Mouse (Mus musculus): ENCODE results near the gene Yeats2. TPM values are rescaled to one million over a fixed set of nuclear protein-coding genes. Genes with fewer than 3 reads are reported as not detected.
A peak's percentile ranks its signal among the peaks of the same experiment; 100 is the strongest.

Yeats2 gene
- total and polyA plus RNA-seq, 2 experiments from 2014 or later = 11.4 to 48.6 TPM

- peak; percentile 73 for TF ChIP-seq CTCF (IDR thresholded peaks at IDR 0.05; ENCODE audit: low read depth)
- Histone ChIP-seq H3K4me3 (ENCODE audit: low read length) (no peak overlapping the region), H3K4me2 (ENCODE audit: low read depth, low read length) (no peak overlapping the region), H3K36me3 (ENCODE audit: insufficient read depth, low read length) (peaks cover 61% of the 10 kb centered on the region), H3K27me3 (ENCODE audit: insufficient read depth, low read length) (no peaks in the 10 kb centered on the region), H3K4me1 (ENCODE audit: insufficient read depth, low read length) (no peaks in the 10 kb centered on the region), H3K9ac (replicated peaks; ENCODE audit: low read length) (no peak overlapping the region), H3K27ac (no peak overlapping the region), H3K9me3 (ENCODE audit: low read length) (no peaks in the 10 kb centered on the region)
- 90% methylated on average over 3 of the region's 3 CpGs for WGBS
- ATAC-seq = peak; percentile 61
- DNase-seq (ENCODE audit: low spot score) = peak; percentile 74
Observed at GRCm38 (mm10) chr16:20213591-20214226, 72.8 kb downstream of the Yeats2 start.

GRCm38 (mm10) chr16:20222726-20223125, 81.9 kb downstream of the Yeats2 start:
- Histone ChIP-seq H3K27me3 (ENCODE audit: insufficient read depth, low read length) (no peaks in the 10 kb centered on the region), H3K4me3 (ENCODE audit: low read length) (no peak overlapping the region), H3K9ac (replicated peaks; ENCODE audit: low read length) (no peak overlapping the region), H3K4me1 (ENCODE audit: insufficient read depth, low read length) (no peaks in the 10 kb centered on the region), H3K4me2 (ENCODE audit: low read depth, low read length) (no peak overlapping the region), H3K27ac (no peak overlapping the region), H3K36me3 (ENCODE audit: insufficient read depth, low read length) (peaks cover 53% of the 10 kb centered on the region), H3K9me3 (ENCODE audit: low read length) (no peaks in the 10 kb centered on the region)
- TF ChIP-seq CTCF (IDR thresholded peaks at IDR 0.05; ENCODE audit: low read depth) = no peak
- no peak for DNase-seq (ENCODE audit: low spot score)
- WGBS = 99% methylated on average over 6 of the region's 6 CpGs
- ATAC-seq = no peak

- Histone ChIP-seq H3K27ac (no peak overlapping the region), H3K4me2 (ENCODE audit: low read depth, low read length) (no peak overlapping the region), H3K4me3 (ENCODE audit: low read length) (no peak overlapping the region), H3K9me3 (ENCODE audit: low read length) (no peaks in the 10 kb centered on the region), H3K36me3 (ENCODE audit: insufficient read depth, low read length) (peaks cover 54% of the 10 kb centered on the region), H3K27me3 (ENCODE audit: insufficient read depth, low read length) (no peaks in the 10 kb centered on the region), H3K9ac (replicated peaks; ENCODE audit: low read length) (no peak overlapping the region), H3K4me1 (ENCODE audit: insufficient read depth, low read length) (no peaks in the 10 kb centered on the region)
- DNase-seq (ENCODE audit: low spot score) (no peak), ATAC-seq (no peak)
- WGBS = 93% methylated on average over 4 of the region's 4 CpGs
- no peak for TF ChIP-seq CTCF (IDR thresholded peaks at IDR 0.05; ENCODE audit: low read depth)
Observed at GRCm38 (mm10) chr16:20226676-20227075, 85.8 kb downstream of the Yeats2 start.

GRCm38 (mm10) chr16:20227504-20227903, 86.6 kb downstream of the Yeats2 start:
- Histone ChIP-seq H3K9ac (replicated peaks; ENCODE audit: low read length) (no peak overlapping the region), H3K27me3 (ENCODE audit: insufficient read depth, low read length) (no peaks in the 10 kb centered on the region), H3K4me2 (ENCODE audit: low read depth, low read length) (no peak overlapping the region), H3K4me3 (ENCODE audit: low read length) (no peak overlapping the region), H3K36me3 (ENCODE audit: insufficient read depth, low read length) (peaks cover 48% of the 10 kb centered on the region), H3K4me1 (ENCODE audit: insufficient read depth, low read length) (no peaks in the 10 kb centered on the region), H3K27ac (no peak overlapping the region), H3K9me3 (ENCODE audit: low read length) (no peaks in the 10 kb centered on the region)
- peak; percentile 17; the same call in 1 of the 2 replicates for TF ChIP-seq CTCF (IDR thresholded peaks at IDR 0.05; ENCODE audit: low read depth)
- ATAC-seq = no peak
- no peak for DNase-seq (ENCODE audit: low spot score)
- whole genome bisulfite sequencing = 86% methylated on average over 6 of the region's 6 CpGs

- H3K4me1 ChIP-seq (ENCODE audit: insufficient read depth, low read length) = no peaks in the 10 kb centered on the region
- no peaks in the 10 kb centered on the region for H3K27me3 ChIP-seq (ENCODE audit: insufficient read depth, low read length)
- no peaks in the 10 kb centered on the region for H3K9me3 ChIP-seq (ENCODE audit: low read length)
- WGBS = 93% methylated on average over 5 of the region's 5 CpGs
- H3K36me3 ChIP-seq (ENCODE audit: insufficient read depth, low read length) = peaks cover 45% of the 10 kb centered on the region
- H3K27ac ChIP-seq = no peak overlapping the region
- H3K9ac ChIP-seq (replicated peaks; ENCODE audit: low read length) = no peak overlapping the region
- TF ChIP-seq CTCF (IDR thresholded peaks at IDR 0.05; ENCODE audit: low read depth) = no peak
- DNase-seq (ENCODE audit: low spot score) (no peak), ATAC-seq (no peak)
- no peak overlapping the region for H3K4me2 ChIP-seq (ENCODE audit: low read depth, low read length)
- no peak overlapping the region for H3K4me3 ChIP-seq (ENCODE audit: low read length)
Observed at GRCm38 (mm10) chr16:20228167-20228566, 87.3 kb downstream of the Yeats2 start.

GRCm38 (mm10) chr16:20234406-20234805, 93.5 kb downstream of the Yeats2 start:
- Histone ChIP-seq H3K4me2 (ENCODE audit: low read depth, low read length) (no peak overlapping the region), H3K4me1 (ENCODE audit: insufficient read depth, low read length) (peaks cover 13% of the 10 kb centered on the region), H3K27me3 (ENCODE audit: insufficient read depth, low read length) (no peaks in the 10 kb centered on the region), H3K9me3 (ENCODE audit: low read length) (no peaks in the 10 kb centered on the region), H3K36me3 (ENCODE audit: insufficient read depth, low read length) (peaks cover 33% of the 10 kb centered on the region), H3K9ac (replicated peaks; ENCODE audit: low read length) (no peak overlapping the region), H3K4me3 (ENCODE audit: low read length) (no peak overlapping the region), H3K27ac (peak overlapping the region; percentile 41)
- no peak for DNase-seq (ENCODE audit: low spot score)
- TF ChIP-seq CTCF (IDR thresholded peaks at IDR 0.05; ENCODE audit: low read depth) = no peak
- 60% methylated on average over 4 of the region's 4 CpGs for WGBS
- ATAC-seq = no peak

- no peak overlapping the region for H3K4me3 ChIP-seq (ENCODE audit: low read length)
- H3K27me3 ChIP-seq (ENCODE audit: insufficient read depth, low read length) = no peaks in the 10 kb centered on the region
- H3K27ac ChIP-seq = peak overlapping the region; percentile 77
- no peak for TF ChIP-seq CTCF (IDR thresholded peaks at IDR 0.05; ENCODE audit: low read depth)
- H3K9ac ChIP-seq (replicated peaks; ENCODE audit: low read length) = no peak overlapping the region
- ATAC-seq (peak; percentile 76), DNase-seq (ENCODE audit: low spot score) (peak; percentile 68)
- H3K36me3 ChIP-seq (ENCODE audit: insufficient read depth, low read length) = peaks cover 10% of the 10 kb centered on the region; the same call in 1 of the 2 replicates
- 28% methylated on average over 4 of the region's 4 CpGs for WGBS
- H3K4me2 ChIP-seq (ENCODE audit: low read depth, low read length) = no peak overlapping the region
- no peaks in the 10 kb centered on the region for H3K9me3 ChIP-seq (ENCODE audit: low read length)
- peaks cover 13% of the 10 kb centered on the region for H3K4me1 ChIP-seq (ENCODE audit: insufficient read depth, low read length)
Observed at GRCm38 (mm10) chr16:20237426-20237825, 96.6 kb downstream of the Yeats2 start.
